Mouse (Mus musculus) midbrain, embryonic 15.5 days (tissue): ENCODE measurements around the gene Fgfr3. TPM values are rescaled to one million over a fixed set of nuclear protein-coding genes. Genes with fewer than 3 reads are reported as not detected.

Source experiments
- ATAC-seq: fragments of 200-750 bp; cut with Nextera tagmentation; replicated peaks from 2 replicates; pipeline ENCODE4 v1.8.0; 2017; ENCODE audit warnings: moderate TSS enrichment
- H3K27ac ChIP-seq: fragments of 300-500 bp; sonication (generic); 2 replicates; pipeline ENCODE4 v1.5.1; 2015; ENCODE audit warnings: mild to moderate bottlenecking, inconsistent platforms
- H3K27me3 ChIP-seq: fragments of 300-500 bp; sonication (generic); replicated peaks from 2 replicates; pipeline ENCODE4 v1.6.1; 2015; ENCODE audit warnings: inconsistent platforms
- H3K36me3 ChIP-seq: fragments of 300-500 bp; sonication (generic); replicated peaks from 2 replicates; pipeline ENCODE4 v1.6.1; 2015; ENCODE audit warnings: inconsistent platforms
- H3K4me1 ChIP-seq: fragments of 300-500 bp; sonication (generic); 2 replicates; pipeline ENCODE4 v1.6.1; 2015; ENCODE audit warnings: inconsistent platforms
- H3K4me2 ChIP-seq: fragments of 300-500 bp; sonication (generic); 2 replicates; pipeline ENCODE4 v1.6.1; 2015; ENCODE audit warnings: inconsistent platforms, mild to moderate bottlenecking, moderate library complexity
- H3K4me3 ChIP-seq: fragments of 300-500 bp; sonication (generic); 2 replicates; pipeline ENCODE4 v1.5.1; 2015; ENCODE audit warnings: mild to moderate bottlenecking, inconsistent platforms
- H3K9ac ChIP-seq: fragments of 300-500 bp; sonication (generic); 2 replicates; pipeline ENCODE4 v1.6.1; 2015; ENCODE audit warnings: mild to moderate bottlenecking, inconsistent platforms
- H3K9me3 ChIP-seq: fragments of 300-500 bp; sonication (generic); 2 replicates; pipeline ENCODE4 v1.6.1; 2016; ENCODE audit warnings: inconsistent platforms
- WGBS: fragments of 180-500 bp; shearing (Covaris S2); methylation state at CpG from one replicate; pipeline ENCODE4 v1.1.7; 2015; ENCODE audit warnings: mixed read lengths; 5-methylcytosine and 5-hydroxymethylcytosine counted together
- polyA plus RNA-seq: library from polyadenylated mRNA; unstranded; fragments of >200 nt; fragmentation: Nextera tagmentation; extraction: Ambion mirVana; gene quantifications from 2 replicates; pipeline ENCODE4 v1.2.1, GENCODE M21; 2015

Fgfr3 gene
- polyA plus RNA-seq, 1 experiment from 2014 or later, result 21.4 TPM

- H3K27me3 ChIP-seq, result no peaks in the 10 kb centered on the region
- peaks cover 18% of the 10 kb centered on the region; the same call in 1 of the 2 replicates for H3K4me1 ChIP-seq
- ATAC-seq, result 0 out of 2 replicates have a peak, but pooled peaks have one; percentile 27
- H3K36me3 ChIP-seq, result no peaks in the 10 kb centered on the region
- no peak overlapping the region for H3K9ac ChIP-seq
- H3K9me3 ChIP-seq, result no peaks in the 10 kb centered on the region
- H3K4me2 ChIP-seq, result no peak overlapping the region
- no peak overlapping the region for H3K4me3 ChIP-seq
- WGBS, result 25% methylated on average over 8 of the region's 8 CpGs
- H3K27ac ChIP-seq, result peak overlapping the region; percentile 63; the same call in 1 of the 2 replicates
Measured at GRCm38 (mm10) chr5:33703999-33704398, 17.5 kb upstream of the Fgfr3 start.

- Histone ChIP-seq H3K27ac (peak overlapping the region; percentile 63), H3K27me3 (no peaks in the 10 kb centered on the region), H3K9me3 (no peaks in the 10 kb centered on the region), H3K36me3 (no peaks in the 10 kb centered on the region), H3K4me1 (peaks cover 12% of the 10 kb centered on the region; the same call in 1 of the 2 replicates), H3K4me2 (no peak overlapping the region), H3K4me3 (no peak overlapping the region), H3K9ac (no peak overlapping the region)
- WGBS, result 16% methylated on average over 11 of the region's 11 CpGs
- ATAC-seq, result peak; percentile 70
Measured at GRCm38 (mm10) chr5:33704945-33705611, 16.4 kb upstream of the Fgfr3 start.

- Histone ChIP-seq H3K27me3 (no peaks in the 10 kb centered on the region), H3K36me3 (no peaks in the 10 kb centered on the region), H3K9ac (no peak overlapping the region), H3K27ac (peak overlapping the region; percentile 63), H3K4me1 (peaks cover 9% of the 10 kb centered on the region; the same call in 1 of the 2 replicates), H3K9me3 (no peaks in the 10 kb centered on the region), H3K4me3 (no peak overlapping the region), H3K4me2 (no peak overlapping the region)
- WGBS, result 16% methylated on average over 9 of the region's 9 CpGs
- peak; percentile 78 for ATAC-seq
Measured at GRCm38 (mm10) chr5:33705612-33706349, 15.7 kb upstream of the Fgfr3 start.

- H3K36me3 ChIP-seq, result no peaks in the 10 kb centered on the region
- no peaks in the 10 kb centered on the region for H3K27me3 ChIP-seq
- no peak overlapping the region for H3K4me3 ChIP-seq
- ATAC-seq, result no peak
- no peaks in the 10 kb centered on the region for H3K9me3 ChIP-seq
- 80% methylated on average over 1 of the region's 1 CpGs for WGBS
- no peak overlapping the region for H3K4me2 ChIP-seq
- H3K9ac ChIP-seq, result no peak overlapping the region
- H3K4me1 ChIP-seq, result peaks cover 9% of the 10 kb centered on the region; the same call in 1 of the 2 replicates
- peak overlapping the region; percentile 63; the same call in 1 of the 2 replicates for H3K27ac ChIP-seq
Measured at GRCm38 (mm10) chr5:33706350-33706629, 15.2 kb upstream of the Fgfr3 start.

- WGBS, result 71% methylated on average over 4 of the region's 4 CpGs
- no peak overlapping the region for H3K4me2 ChIP-seq
- no peak for ATAC-seq
- no peak overlapping the region for H3K4me3 ChIP-seq
- no peak overlapping the region for H3K9ac ChIP-seq
- no peaks in the 10 kb centered on the region for H3K27me3 ChIP-seq
- no peaks in the 10 kb centered on the region for H3K36me3 ChIP-seq
- H3K4me1 ChIP-seq, result peaks cover 9% of the 10 kb centered on the region; the same call in 1 of the 2 replicates
- no peak overlapping the region for H3K27ac ChIP-seq
- no peaks in the 10 kb centered on the region for H3K9me3 ChIP-seq
Measured at GRCm38 (mm10) chr5:33707163-33707562, 14.3 kb upstream of the Fgfr3 start.

- no peak for ATAC-seq
- no peak overlapping the region for H3K27ac ChIP-seq
- WGBS, result 18% methylated on average over 2 of the region's 2 CpGs
- peaks cover 9% of the 10 kb centered on the region; the same call in 1 of the 2 replicates for H3K4me1 ChIP-seq
- H3K9me3 ChIP-seq, result no peaks in the 10 kb centered on the region
- no peaks in the 10 kb centered on the region for H3K27me3 ChIP-seq
- H3K9ac ChIP-seq, result no peak overlapping the region
- no peak overlapping the region for H3K4me2 ChIP-seq
- no peak overlapping the region for H3K4me3 ChIP-seq
- no peaks in the 10 kb centered on the region for H3K36me3 ChIP-seq
Measured at GRCm38 (mm10) chr5:33709037-33709436, 12.4 kb upstream of the Fgfr3 start.

GRCm38 (mm10) chr5:33712550-33712949, 8.9 kb upstream of the Fgfr3 start:
- 82% methylated on average over 2 of the region's 2 CpGs for WGBS

GRCm38 (mm10) chr5:33715182-33715581, 6.3 kb upstream of the Fgfr3 start:
- no peak for ATAC-seq
- no peaks in the 10 kb centered on the region for H3K36me3 ChIP-seq
- H3K4me2 ChIP-seq, result no peak overlapping the region
- H3K27ac ChIP-seq, result no peak overlapping the region
- no peak overlapping the region for H3K9ac ChIP-seq
- no peaks in the 10 kb centered on the region for H3K9me3 ChIP-seq
- peaks cover 13% of the 10 kb centered on the region for H3K27me3 ChIP-seq
- no peak overlapping the region for H3K4me3 ChIP-seq
- no peaks in the 10 kb centered on the region for H3K4me1 ChIP-seq
- 33% methylated on average over 2 of the region's 2 CpGs for WGBS

More at GRCm38 (mm10) chr5:33712550-33712949, 8.9 kb upstream of the Fgfr3 start:
- H3K36me3 ChIP-seq, result no peaks in the 10 kb centered on the region
- H3K27me3 ChIP-seq, result peaks cover 5% of the 10 kb centered on the region
- H3K9ac ChIP-seq, result no peak overlapping the region
- no peak overlapping the region for H3K4me2 ChIP-seq
- no peaks in the 10 kb centered on the region for H3K9me3 ChIP-seq
- ATAC-seq, result no peak
- H3K4me3 ChIP-seq, result no peak overlapping the region
- no peaks in the 10 kb centered on the region for H3K4me1 ChIP-seq
- H3K27ac ChIP-seq, result no peak overlapping the region

GRCm38 (mm10) chr5:33716467-33716866, 5.0 kb upstream of the Fgfr3 start:
- 84% methylated on average over 6 of the region's 6 CpGs for WGBS
- Histone ChIP-seq H3K27me3 (peaks cover 23% of the 10 kb centered on the region), H3K4me2 (no peak overlapping the region), H3K9ac (no peak overlapping the region), H3K27ac (no peak overlapping the region), H3K9me3 (no peaks in the 10 kb centered on the region), H3K4me3 (no peak overlapping the region), H3K4me1 (peaks cover 4% of the 10 kb centered on the region), H3K36me3 (no peaks in the 10 kb centered on the region)
- ATAC-seq, result no peak

GRCm38 (mm10) chr5:33718460-33718859, 3.0 kb upstream of the Fgfr3 start:
- no peak overlapping the region for H3K9ac ChIP-seq
- H3K9me3 ChIP-seq, result no peaks in the 10 kb centered on the region
- no peak overlapping the region for H3K4me3 ChIP-seq
- peaks cover 24% of the 10 kb centered on the region for H3K4me1 ChIP-seq
- no peaks in the 10 kb centered on the region for H3K36me3 ChIP-seq
- WGBS, result 54% methylated on average over 5 of the region's 5 CpGs
- H3K27me3 ChIP-seq, result peaks cover 26% of the 10 kb centered on the region
- H3K27ac ChIP-seq, result no peak overlapping the region
- no peak overlapping the region for H3K4me2 ChIP-seq
- no peak for ATAC-seq

- WGBS, result 9% methylated on average over 8 of the region's 8 CpGs
- Histone ChIP-seq H3K36me3 (no peaks in the 10 kb centered on the region), H3K4me3 (peak overlapping the region; percentile 51), H3K4me1 (peaks cover 34% of the 10 kb centered on the region), H3K27me3 (peaks cover 42% of the 10 kb centered on the region), H3K27ac (no peak overlapping the region), H3K9me3 (no peaks in the 10 kb centered on the region), H3K9ac (0 out of 2 replicates have a peak overlapping the region, but pooled peaks have one; percentile 50), H3K4me2 (peak overlapping the region; percentile 91)
- no peak for ATAC-seq
Measured at GRCm38 (mm10) chr5:33720852-33721490, 503 bp upstream of the Fgfr3 start.

GRCm38 (mm10) chr5:33722266-33723018, 968 bp downstream of the Fgfr3 start:
- Histone ChIP-seq H3K4me2 (peak overlapping the region; percentile 91), H3K4me3 (peak overlapping the region; percentile 51), H3K36me3 (no peaks in the 10 kb centered on the region), H3K4me1 (peaks cover 34% of the 10 kb centered on the region), H3K27me3 (peaks cover 45% of the 10 kb centered on the region), H3K9ac (peak overlapping the region; percentile 50), H3K27ac (peak overlapping the region; percentile 51), H3K9me3 (no peaks in the 10 kb centered on the region)
- under 1% methylated on average over 53 of the region's 53 CpGs for WGBS
- ATAC-seq, result peak; percentile 32
